Mouse (Mus musculus): ENCODE data around the gene Ahcyl2. TPM values are rescaled to one million over a fixed set of nuclear protein-coding genes. Genes with fewer than 3 reads are reported as not detected.

Ahcyl2 gene
- polyA plus RNA-seq, 1 experiment from 2014 or later, result 7.9 TPM

DNA sequence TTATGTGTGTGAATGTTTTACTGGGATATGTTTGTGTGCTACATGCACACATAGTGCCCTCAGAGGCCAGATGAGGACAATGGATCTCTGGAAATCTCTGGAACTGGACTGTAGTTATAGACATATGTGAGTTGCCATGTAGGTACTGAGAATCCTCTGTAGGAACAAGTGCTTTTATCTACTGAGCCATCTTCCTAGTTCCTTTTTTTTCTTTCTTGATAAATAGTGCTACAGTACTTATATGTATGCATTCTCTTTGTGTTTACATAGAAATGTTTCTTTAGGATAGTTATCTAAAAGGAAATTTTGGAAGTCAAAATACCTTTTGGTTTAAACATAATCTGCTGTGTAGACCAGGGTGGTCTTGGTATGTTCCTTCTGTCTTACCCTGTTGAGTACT, 12.3 kb downstream of the Ahcyl2 start:
- no peak for ATAC-seq (ENCODE audit: low read depth)

DNA sequence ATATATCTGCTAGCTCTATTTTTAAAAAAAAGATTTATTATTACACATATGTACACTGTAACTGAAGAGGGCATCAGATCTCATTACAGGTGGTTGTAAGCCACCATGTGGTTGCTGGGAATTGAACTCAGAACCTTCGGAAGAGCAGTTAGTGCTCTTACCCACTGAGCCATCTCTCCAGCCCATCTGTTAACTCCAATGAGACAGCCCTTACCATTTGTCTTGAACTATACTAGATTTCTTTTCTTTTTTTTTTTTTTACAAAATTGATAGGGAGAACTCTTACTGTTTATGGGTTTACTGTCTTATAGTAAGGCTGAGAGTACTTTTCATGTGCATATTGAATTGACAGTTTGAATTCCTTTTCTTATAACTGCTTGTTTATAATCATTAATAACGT, 12.8 kb downstream of the Ahcyl2 start:
- H3K27ac ChIP-seq (ENCODE audit: low read length), result no peak overlapping the region
- ATAC-seq (ENCODE audit: low read depth), result no peak
- no peak overlapping the region for H3K9ac ChIP-seq (ENCODE audit: low read length)
- no peaks in the 10 kb centered on the region for H3K36me3 ChIP-seq (ENCODE audit: control insufficient read depth, insufficient read depth, low read length)
- no peaks in the 10 kb centered on the region for H3K9me3 ChIP-seq (ENCODE audit: control insufficient read depth, low read length)
- H3K27me3 ChIP-seq (ENCODE audit: control insufficient read depth, insufficient read depth, low read depth, low read length), result no peaks in the 10 kb centered on the region
- H3K4me2 ChIP-seq (ENCODE audit: low read depth, low read length), result no peak overlapping the region
- 92% methylated on average over 2 of the region's 2 CpGs for WGBS
- H3K4me1 ChIP-seq (replicated peaks; ENCODE audit: control insufficient read depth, insufficient read depth, low read length), result no peaks in the 10 kb centered on the region
- H3K4me3 ChIP-seq (ENCODE audit: low read length), result no peak overlapping the region

More for the DNA sequence above, 12.3 kb downstream of the Ahcyl2 start:
- Histone ChIP-seq H3K4me1 (replicated peaks; ENCODE audit: control insufficient read depth, insufficient read depth, low read length) (no peaks in the 10 kb centered on the region), H3K36me3 (ENCODE audit: control insufficient read depth, insufficient read depth, low read length) (no peaks in the 10 kb centered on the region), H3K4me3 (ENCODE audit: low read length) (no peak overlapping the region), H3K4me2 (ENCODE audit: low read depth, low read length) (no peak overlapping the region), H3K9ac (ENCODE audit: low read length) (no peak overlapping the region), H3K9me3 (ENCODE audit: control insufficient read depth, low read length) (no peaks in the 10 kb centered on the region), H3K27ac (ENCODE audit: low read length) (no peak overlapping the region), H3K27me3 (ENCODE audit: control insufficient read depth, insufficient read depth, low read depth, low read length) (no peaks in the 10 kb centered on the region)

DNA sequence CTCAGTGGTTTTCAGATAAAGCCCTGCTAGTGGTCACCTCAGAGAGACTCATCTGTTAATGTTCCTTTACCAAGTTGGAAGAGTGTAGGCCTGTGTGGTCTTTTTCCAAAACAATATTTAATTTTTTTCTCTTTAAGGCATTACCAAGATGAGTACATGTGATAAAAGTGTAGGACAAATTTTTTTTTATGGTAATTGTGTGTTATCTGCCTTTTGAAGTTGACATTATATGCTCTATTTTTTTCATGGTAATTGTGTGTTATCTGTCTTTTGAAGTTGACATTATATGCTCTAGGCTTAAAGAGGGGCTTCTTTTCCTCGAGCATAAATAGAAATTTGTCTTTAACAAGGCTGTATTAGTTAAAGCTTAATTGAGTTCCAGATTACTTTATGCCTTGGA, 14.4 kb downstream of the Ahcyl2 start:
- Histone ChIP-seq H3K4me2 (ENCODE audit: low read depth, low read length) (no peak overlapping the region), H3K4me1 (replicated peaks; ENCODE audit: control insufficient read depth, insufficient read depth, low read length) (no peaks in the 10 kb centered on the region), H3K4me3 (ENCODE audit: low read length) (no peak overlapping the region), H3K9ac (ENCODE audit: low read length) (no peak overlapping the region), H3K36me3 (ENCODE audit: control insufficient read depth, insufficient read depth, low read length) (no peaks in the 10 kb centered on the region), H3K27ac (ENCODE audit: low read length) (no peak overlapping the region), H3K9me3 (ENCODE audit: control insufficient read depth, low read length) (no peaks in the 10 kb centered on the region), H3K27me3 (ENCODE audit: control insufficient read depth, insufficient read depth, low read depth, low read length) (no peaks in the 10 kb centered on the region)
- no peak for ATAC-seq (ENCODE audit: low read depth)
- 41% methylated on average over 1 of the region's 1 CpGs for WGBS

DNA sequence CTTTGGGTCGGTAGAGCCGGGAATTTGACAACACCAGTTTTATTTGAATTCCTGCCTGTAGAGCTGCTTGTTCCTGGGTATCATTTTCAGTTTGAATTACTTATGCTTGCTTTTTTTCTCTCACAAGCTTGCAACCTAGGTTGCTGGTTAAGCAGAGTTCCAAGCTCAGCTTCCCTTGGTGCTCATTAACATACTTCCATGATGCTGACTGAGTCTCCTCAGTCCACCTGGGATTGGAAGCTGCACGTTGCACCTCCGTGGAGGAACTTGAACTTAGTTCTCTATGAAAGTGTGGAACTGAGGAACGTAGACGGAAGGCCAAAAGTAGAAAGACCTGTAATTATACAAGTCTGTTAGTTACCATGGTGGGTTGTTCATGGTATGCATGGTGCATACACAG, 16.1 kb downstream of the Ahcyl2 start:
- WGBS, result 84% methylated on average over 6 of the region's 6 CpGs
- H3K36me3 ChIP-seq (ENCODE audit: control insufficient read depth, insufficient read depth, low read length), result no peaks in the 10 kb centered on the region
- no peak overlapping the region for H3K4me2 ChIP-seq (ENCODE audit: low read depth, low read length)
- no peaks in the 10 kb centered on the region for H3K27me3 ChIP-seq (ENCODE audit: control insufficient read depth, insufficient read depth, low read depth, low read length)
- no peaks in the 10 kb centered on the region for H3K4me1 ChIP-seq (replicated peaks; ENCODE audit: control insufficient read depth, insufficient read depth, low read length)
- no peaks in the 10 kb centered on the region for H3K9me3 ChIP-seq (ENCODE audit: control insufficient read depth, low read length)
- ATAC-seq (ENCODE audit: low read depth), result no peak
- H3K4me3 ChIP-seq (ENCODE audit: low read length), result no peak overlapping the region
- no peak overlapping the region for H3K27ac ChIP-seq (ENCODE audit: low read length)
- no peak overlapping the region for H3K9ac ChIP-seq (ENCODE audit: low read length)

DNA sequence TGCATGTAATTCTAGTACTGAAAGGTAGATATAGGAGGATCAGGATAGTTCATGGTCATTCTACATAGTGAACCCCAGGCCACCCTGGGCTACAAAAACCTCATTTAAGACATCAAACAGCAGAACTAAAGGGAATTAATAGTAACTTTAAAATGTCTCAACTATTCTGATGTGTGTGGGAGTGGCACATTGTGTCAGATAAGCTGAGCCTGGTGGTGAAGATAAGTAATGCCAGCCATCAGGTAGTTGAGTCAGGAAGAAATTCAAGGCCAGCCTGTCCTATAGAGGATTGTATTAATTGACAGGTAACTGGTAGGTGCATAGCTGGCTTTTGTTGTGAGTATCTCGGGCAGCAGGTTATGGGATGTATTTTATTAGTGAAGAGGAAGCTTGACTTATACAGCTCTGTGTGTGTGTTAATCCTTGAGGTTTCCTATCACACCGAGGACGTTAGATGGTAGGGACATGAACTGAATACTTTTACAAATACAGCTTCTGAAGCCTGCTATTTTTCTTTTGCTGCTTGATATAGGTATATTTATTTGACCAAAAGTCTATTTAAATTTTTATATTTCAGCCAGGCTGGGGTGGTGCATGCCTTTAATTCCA, 16.7 kb downstream of the Ahcyl2 start:
- Histone ChIP-seq H3K4me3 (ENCODE audit: low read length) (no peak overlapping the region), H3K27me3 (ENCODE audit: control insufficient read depth, insufficient read depth, low read depth, low read length) (no peaks in the 10 kb centered on the region), H3K9ac (ENCODE audit: low read length) (no peak overlapping the region), H3K4me1 (replicated peaks; ENCODE audit: control insufficient read depth, insufficient read depth, low read length) (no peaks in the 10 kb centered on the region), H3K36me3 (ENCODE audit: control insufficient read depth, insufficient read depth, low read length) (no peaks in the 10 kb centered on the region), H3K27ac (ENCODE audit: low read length) (no peak overlapping the region), H3K9me3 (ENCODE audit: control insufficient read depth, low read length) (no peaks in the 10 kb centered on the region), H3K4me2 (ENCODE audit: low read depth, low read length) (no peak overlapping the region)
- WGBS, result 85% methylated on average over 3 of the region's 3 CpGs
- ATAC-seq (ENCODE audit: low read depth), result no peak

DNA sequence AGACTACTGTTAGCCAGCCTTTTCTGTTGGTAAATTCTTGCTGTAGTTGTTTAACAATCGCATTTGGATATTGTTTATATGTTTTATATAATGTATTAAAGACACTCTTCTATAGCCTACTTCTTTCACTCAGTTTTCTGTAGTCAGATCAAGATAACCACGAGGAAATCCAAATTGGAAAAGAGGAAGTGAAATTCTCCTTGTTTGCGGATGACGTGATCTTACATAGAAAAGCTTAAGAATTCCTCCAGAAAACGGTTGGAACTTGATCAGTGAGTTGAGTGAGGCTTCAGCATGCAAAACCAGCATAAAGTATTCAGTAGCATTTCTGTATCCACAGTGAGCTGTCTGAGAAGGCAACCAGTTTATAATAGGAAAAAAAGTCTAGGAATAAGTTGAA, 17.9 kb downstream of the Ahcyl2 start:
- H3K4me1 ChIP-seq (replicated peaks; ENCODE audit: control insufficient read depth, insufficient read depth, low read length), result no peaks in the 10 kb centered on the region
- no peak overlapping the region for H3K4me2 ChIP-seq (ENCODE audit: low read depth, low read length)
- 68% methylated on average over 5 of the region's 5 CpGs for WGBS
- H3K27me3 ChIP-seq (ENCODE audit: control insufficient read depth, insufficient read depth, low read depth, low read length), result no peaks in the 10 kb centered on the region
- no peak overlapping the region for H3K4me3 ChIP-seq (ENCODE audit: low read length)
- no peak overlapping the region for H3K27ac ChIP-seq (ENCODE audit: low read length)
- ATAC-seq (ENCODE audit: low read depth), result no peak
- H3K9me3 ChIP-seq (ENCODE audit: control insufficient read depth, low read length), result no peaks in the 10 kb centered on the region
- H3K36me3 ChIP-seq (ENCODE audit: control insufficient read depth, insufficient read depth, low read length), result no peaks in the 10 kb centered on the region
- H3K9ac ChIP-seq (ENCODE audit: low read length), result no peak overlapping the region

DNA sequence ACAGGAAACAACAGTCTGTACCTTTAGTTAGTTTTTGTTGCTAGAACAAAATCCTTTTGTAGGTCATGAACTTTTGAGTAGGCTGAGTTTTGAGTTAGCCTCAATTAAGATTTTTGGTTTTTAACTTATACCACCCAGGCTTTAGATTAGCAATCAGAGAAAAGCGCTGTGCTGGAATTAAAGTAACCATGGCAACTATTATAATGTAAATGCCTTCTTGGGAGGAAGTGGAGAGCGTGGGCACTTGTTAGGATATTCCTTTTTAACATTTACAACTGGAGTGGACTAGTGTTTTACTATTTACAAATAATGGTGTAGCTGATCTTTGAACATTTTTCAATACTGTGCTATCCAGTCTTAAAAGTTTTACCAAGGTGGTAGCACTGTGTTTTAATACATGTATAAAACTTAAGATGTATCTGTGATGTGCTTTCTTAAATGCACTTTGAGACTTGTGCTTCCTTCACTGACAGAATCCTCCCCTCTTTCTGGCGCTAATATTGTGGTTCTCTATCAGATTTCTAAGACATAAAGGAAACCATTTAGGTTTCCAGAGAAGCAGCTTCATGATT, 21.1 kb downstream of the Ahcyl2 start:
- Histone ChIP-seq H3K27ac (ENCODE audit: low read length) (no peak overlapping the region), H3K9ac (ENCODE audit: low read length) (no peak overlapping the region), H3K4me1 (replicated peaks; ENCODE audit: control insufficient read depth, insufficient read depth, low read length) (no peaks in the 10 kb centered on the region), H3K9me3 (ENCODE audit: control insufficient read depth, low read length) (no peaks in the 10 kb centered on the region), H3K36me3 (ENCODE audit: control insufficient read depth, insufficient read depth, low read length) (no peaks in the 10 kb centered on the region), H3K27me3 (ENCODE audit: control insufficient read depth, insufficient read depth, low read depth, low read length) (no peaks in the 10 kb centered on the region), H3K4me2 (ENCODE audit: low read depth, low read length) (no peak overlapping the region), H3K4me3 (ENCODE audit: low read length) (no peak overlapping the region)
- no peak for ATAC-seq (ENCODE audit: low read depth)
- WGBS, result 59% methylated on average over 3 of the region's 3 CpGs

DNA sequence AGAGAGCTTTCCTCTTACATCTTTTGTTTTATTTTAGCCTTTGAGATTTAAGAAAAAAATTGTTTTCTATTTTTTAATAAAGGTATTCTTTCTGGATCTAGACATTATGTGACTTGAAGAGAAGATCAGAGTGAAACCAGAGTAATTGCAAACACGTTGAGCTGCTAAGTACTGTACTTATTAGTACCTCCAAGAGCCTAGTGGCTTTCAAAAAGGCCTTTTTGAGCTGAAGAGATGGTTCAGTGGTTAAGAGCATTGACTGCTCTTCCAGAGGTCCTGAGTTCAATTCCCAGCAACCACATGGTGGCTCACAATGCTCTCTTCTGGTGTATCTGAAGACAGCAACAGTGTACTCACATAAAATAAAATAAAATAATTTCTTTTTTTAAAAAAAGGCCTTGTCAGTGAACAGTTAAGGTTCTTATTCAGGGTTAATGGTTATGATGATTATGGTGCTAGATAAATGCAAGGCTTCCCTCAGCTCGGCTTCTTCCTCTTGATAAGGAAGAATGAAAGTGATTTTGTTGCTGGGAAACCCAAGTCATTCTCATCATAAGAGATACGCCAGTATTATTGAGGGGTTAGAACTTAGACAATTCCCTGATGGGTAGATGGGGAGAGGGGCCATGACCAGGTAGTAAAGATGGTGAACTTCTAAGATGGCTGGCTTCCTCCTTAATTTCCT, 22.3 kb downstream of the Ahcyl2 start:
- no peak overlapping the region for H3K4me2 ChIP-seq (ENCODE audit: low read depth, low read length)
- no peak overlapping the region for H3K27ac ChIP-seq (ENCODE audit: low read length)
- H3K9ac ChIP-seq (ENCODE audit: low read length), result no peak overlapping the region
- H3K4me3 ChIP-seq (ENCODE audit: low read length), result no peak overlapping the region
- WGBS, result 79% methylated on average over 3 of the region's 3 CpGs
- H3K36me3 ChIP-seq (ENCODE audit: control insufficient read depth, insufficient read depth, low read length), result no peaks in the 10 kb centered on the region
- no peaks in the 10 kb centered on the region for H3K4me1 ChIP-seq (replicated peaks; ENCODE audit: control insufficient read depth, insufficient read depth, low read length)
- no peaks in the 10 kb centered on the region for H3K9me3 ChIP-seq (ENCODE audit: control insufficient read depth, low read length)
- no peak for ATAC-seq (ENCODE audit: low read depth)
- no peaks in the 10 kb centered on the region for H3K27me3 ChIP-seq (ENCODE audit: control insufficient read depth, insufficient read depth, low read depth, low read length)

DNA sequence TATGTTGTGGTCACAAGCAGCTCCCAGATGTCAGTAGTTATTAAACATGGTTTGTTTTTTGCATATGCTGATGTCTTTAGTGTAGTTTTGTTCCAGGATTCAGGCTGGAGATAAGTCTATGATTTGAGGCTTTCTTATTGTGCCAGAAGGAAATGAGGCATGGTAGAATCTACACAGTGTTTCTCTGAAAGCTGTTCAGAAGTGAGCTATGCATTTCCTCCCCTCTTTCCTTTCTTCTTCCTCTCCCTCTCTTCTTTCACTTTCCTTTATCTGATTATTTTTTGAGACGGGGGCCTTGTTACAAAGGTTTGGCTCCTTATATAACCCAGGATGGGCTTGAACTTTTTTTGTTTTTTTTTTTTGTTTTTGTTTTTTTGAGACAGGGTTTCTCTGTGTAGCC, 25.7 kb downstream of the Ahcyl2 start:
- no peak overlapping the region for H3K9ac ChIP-seq (ENCODE audit: low read length)
- no peaks in the 10 kb centered on the region for H3K27me3 ChIP-seq (ENCODE audit: control insufficient read depth, insufficient read depth, low read depth, low read length)
- H3K4me1 ChIP-seq (replicated peaks; ENCODE audit: control insufficient read depth, insufficient read depth, low read length), result no peaks in the 10 kb centered on the region
- no peak for ATAC-seq (ENCODE audit: low read depth)
- H3K4me2 ChIP-seq (ENCODE audit: low read depth, low read length), result no peak overlapping the region
- WGBS, result 78% methylated on average over 1 of the region's 1 CpGs
- no peak overlapping the region for H3K27ac ChIP-seq (ENCODE audit: low read length)
- H3K9me3 ChIP-seq (ENCODE audit: control insufficient read depth, low read length), result no peaks in the 10 kb centered on the region
- no peaks in the 10 kb centered on the region for H3K36me3 ChIP-seq (ENCODE audit: control insufficient read depth, insufficient read depth, low read length)
- no peak overlapping the region for H3K4me3 ChIP-seq (ENCODE audit: low read length)
